Mouse (Mus musculus): Measurements from ENCODE around the gene C9orf72.

DNA sequence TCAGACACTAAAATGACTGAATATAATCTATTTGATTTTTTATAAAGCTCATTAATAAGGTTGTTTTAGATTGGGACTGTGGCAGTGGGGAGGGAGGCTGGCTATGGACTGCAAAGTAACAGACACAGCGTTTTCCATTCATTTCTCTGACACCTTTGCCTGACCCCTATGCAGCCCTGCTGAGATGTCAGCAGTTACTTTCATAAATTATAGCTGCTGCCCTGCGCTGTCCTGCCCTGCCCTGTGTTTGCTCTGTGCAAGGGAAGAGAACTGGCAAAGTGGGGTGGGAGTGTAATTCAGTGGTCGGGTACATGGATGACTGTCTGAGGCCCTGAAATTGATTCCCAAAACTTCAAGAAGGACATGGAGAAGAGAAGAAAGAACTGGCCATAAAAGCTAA, 71.9 kb downstream of the C9orf72 start:
- no peak for TF ChIP-seq GATA1 (IDR thresholded peaks at IDR 0.05; ENCODE audit: low read length)
- TF ChIP-seq TAL1 (IDR thresholded peaks at IDR 0.05; ENCODE audit: low read length): no peak

Measured in erythroblast, embryonic 14.5 days (primary cell).